7 mouse cellular contexts compared by ENCODE assay signal in the genomic region with DNA sequence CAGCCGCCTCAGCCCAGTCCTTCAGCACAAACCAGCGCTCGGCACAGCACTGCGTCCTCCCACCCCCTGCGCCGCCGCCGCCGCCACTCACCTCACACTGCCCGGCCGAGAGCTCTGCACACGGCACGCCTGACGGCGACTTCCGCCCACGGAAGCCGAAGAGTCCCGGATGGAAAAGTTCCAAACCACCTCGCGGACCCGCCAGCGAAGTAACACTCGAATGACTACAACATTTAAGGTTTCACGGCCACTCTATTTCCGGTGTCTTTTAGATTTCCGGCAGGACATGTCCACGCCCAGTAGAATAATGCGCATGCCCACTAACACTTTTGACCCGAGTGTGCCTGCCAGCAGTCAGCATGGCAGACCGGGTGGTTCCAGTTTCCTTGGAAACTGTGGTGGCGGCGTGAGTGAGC. TPM values are rescaled to one million over a fixed set of nuclear protein-coding genes. Genes with fewer than 3 reads are reported as not detected.
DNase-seq lines count a peak whose midpoint lies in the region; ATAC-seq lines count a peak whose summit lies in the region.

A gene (minus strand): TSS at position 282 of the 416 bp plus-strand sequence.

- H3K9me3 ChIP-seq in intestine, embryonic 16.5 days (ENCODE audit: control insufficient read depth, low read length), result no peaks in the 10 kb centered on the region
- H3K9me3 ChIP-seq in midbrain, embryonic 11.5 days (ENCODE audit: control insufficient read depth, low read length), result no peaks in the 10 kb centered on the region

- H3K36me3 ChIP-seq in intestine, embryonic 16.5 days (ENCODE audit: control insufficient read depth, insufficient read depth, low read length), result 0 out of 2 replicates have a peak, but pooled peaks cover 3% of the 10 kb centered on the region
- no peaks in the 10 kb centered on the region; the same call in 1 of the 2 replicates for H3K36me3 ChIP-seq in midbrain, embryonic 11.5 days (ENCODE audit: control insufficient read depth, insufficient read depth, low read length)

- peak; percentile 95 for DNase-seq in adrenal gland, adult 8-10 months
- DNase-seq in embryo, embryonic 9.5 days (ENCODE audit: extremely low spot score), result peak; percentile 88
- DNase-seq in gastrocnemius, postnatal 4 days (ENCODE audit: low spot score in 2 of 2), result peak; percentile 74 to 89
- peak; percentile 88 to 93 for DNase-seq in left cerebral cortex, postnatal 36 days (ENCODE audit: low spot score in 2 of 2)
- peak; percentile 98 for DNase-seq in midbrain, embryonic 11.5 days (ENCODE audit: low spot score, missing footprints)
- DNase-seq in skeletal muscle tissue, adult 2 months (ENCODE audit: low read depth, low spot score), result peak; percentile 94

- WGBS in intestine, embryonic 16.5 days, result 0% methylated on average over 33 of the region's 33 CpGs
- under 1% methylated on average over 33 of the region's 33 CpGs for WGBS in midbrain, embryonic 11.5 days

- H3K4me3 ChIP-seq in intestine, embryonic 16.5 days (ENCODE audit: low read length), result peak within 1 kb of the TSS; percentile 82
- H3K4me3 ChIP-seq in midbrain, embryonic 11.5 days (ENCODE audit: low read depth, low read length), result peak within 1 kb of the TSS; percentile 76

- peak within 1 kb of the TSS; percentile 73 for H3K4me2 ChIP-seq in intestine, embryonic 16.5 days (ENCODE audit: low read depth, low read length)
- peak within 1 kb of the TSS; percentile 74 for H3K4me2 ChIP-seq in midbrain, embryonic 11.5 days

- intact Hi-C loops in left cerebral cortex, postnatal 36 days (cut with DNase I), result loop anchor here (5.0 to 10.0 kb wide), 2 partner anchors 172 to 264 kb away; a partner anchor contains a TSS

- ATAC-seq in intestine, embryonic 16.5 days, result peak; percentile 97
- ATAC-seq in midbrain, embryonic 11.5 days (ENCODE audit: low FRiP score), result peak; percentile 95

- H3K27me3 ChIP-seq in intestine, embryonic 16.5 days (replicated peaks; ENCODE audit: control insufficient read depth, insufficient read depth, low read length), result no peaks in the 10 kb centered on the region
- H3K27me3 ChIP-seq in midbrain, embryonic 11.5 days (ENCODE audit: control insufficient read depth, insufficient read depth, low read length), result no peaks in the 10 kb centered on the region

- peak within 1 kb of the TSS; percentile 85 for H3K27ac ChIP-seq in intestine, embryonic 16.5 days (ENCODE audit: low read length)
- peak within 1 kb of the TSS; percentile 50; the same call in 1 of the 2 replicates for H3K27ac ChIP-seq in midbrain, embryonic 11.5 days (ENCODE audit: low read depth, low read length)

- peaks cover 9% of the 10 kb centered on the region; the same call in 1 of the 2 replicates for H3K4me1 ChIP-seq in intestine, embryonic 16.5 days (ENCODE audit: control insufficient read depth, insufficient read depth, low read length)
- peaks cover 8% of the 10 kb centered on the region for H3K4me1 ChIP-seq in midbrain, embryonic 11.5 days (ENCODE audit: control insufficient read depth, insufficient read depth, low read length)

- peak within 1 kb of the TSS; percentile 92 for H3K9ac ChIP-seq in intestine, embryonic 16.5 days (ENCODE audit: low read depth, low read length)
- H3K9ac ChIP-seq in midbrain, embryonic 11.5 days (ENCODE audit: low read length), result peak within 1 kb of the TSS; percentile 78

RNA-seq across cellular contexts. Expression of the gene that starts here (rescaled TPM):
- 10 to 100 TPM; 19.4 to 29.3 (median 24.1) TPM for total RNA-seq in adrenal gland, adult 8-10 months (2022)
- total RNA-seq in gastrocnemius, postnatal 4 days (2021), result 10 to 100 TPM; 20.0 to 21.5 TPM
- polyA plus RNA-seq in intestine, embryonic 16.5 days (2015; fragmentation: Nextera tagmentation; extraction: Ambion mirVana), result 8.2 and 8.7 TPM in 2 replicates
- 10 to 100 TPM; 18.5 to 23.6 TPM for total RNA-seq in left cerebral cortex, postnatal 36 days (2021)
- polyA plus RNA-seq in midbrain, embryonic 11.5 days (2014; fragmentation: Nextera tagmentation; extraction: Ambion mirVana), result 14.9 and 15.7 TPM in 2 replicates

Comparison
In these comparisons a context has a peak if more than half of its experiments do, and no peak if none do; other contexts are left out.
1. Peak in every context shown above with its lines: DNase-seq, ATAC-seq, H3K4me3 ChIP-seq and H3K27ac ChIP-seq.